Mouse (Mus musculus): ENCODE results near the gene Eipr1. TPM values are rescaled to one million over a fixed set of nuclear protein-coding genes. Genes with fewer than 3 reads are reported as not detected.
A peak's percentile ranks its signal among the peaks of the same experiment; 100 is the strongest.
"Not testable (repeated sequence)": the region's sequence is repeated elsewhere in the genome, so short reads cannot be mapped to it uniquely, and the experiment has no call there.

The Eipr1 gene
- polyA plus RNA-seq, 1 experiment = 28.5 TPM

DNA sequence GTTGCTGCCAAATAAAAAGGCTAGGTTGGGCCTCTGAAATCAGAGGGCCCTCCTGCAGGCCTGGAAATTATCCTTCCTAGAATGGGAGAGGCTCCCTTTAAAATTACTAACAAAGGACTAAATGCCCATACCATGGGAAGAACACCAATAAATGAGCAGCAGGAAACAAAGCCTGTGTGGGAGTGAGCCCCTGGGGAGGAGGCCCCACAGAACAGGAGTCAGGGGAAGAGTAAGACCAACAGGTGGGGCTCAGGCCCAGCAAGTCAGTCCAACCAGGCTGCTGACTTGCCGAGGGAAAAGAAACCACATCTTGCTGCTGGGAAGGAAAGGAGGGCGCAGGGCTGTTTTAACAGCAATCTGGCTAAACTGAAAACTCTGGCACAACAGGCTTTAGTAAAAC is 34.5 kb upstream of the Eipr1 start:
- Histone ChIP-seq H3K36me3 (ENCODE audit: control insufficient read depth, insufficient read depth, low read length) (peaks cover 35% of the 10 kb centered on the region), H3K27me3 (ENCODE audit: control insufficient read depth, insufficient read depth, low read length) (no peaks in the 10 kb centered on the region), H3K4me1 (ENCODE audit: control insufficient read depth, insufficient read depth, insufficient read length) (no peaks in the 10 kb centered on the region), H3K4me3 (ENCODE audit: extremely low read depth, insufficient read depth, insufficient read length) (no peak overlapping the region), H3K27ac (ENCODE audit: insufficient read depth, low read length) (no peak overlapping the region)
- TF ChIP-seq POLR2A (IDR thresholded peaks at IDR 0.05; ENCODE audit: low read depth, low read length) (no peak), CTCF (IDR thresholded peaks at IDR 0.05; ENCODE audit: extremely low read depth, insufficient read depth, insufficient read length, insufficient replicate concordance) (no peak)
- DNase-seq (ENCODE audit: low read depth in 1 of 2, low spot score in 2 of 2) = no peak
- WGBS = 85% methylated on average over 2 of the region's 2 CpGs

DNA sequence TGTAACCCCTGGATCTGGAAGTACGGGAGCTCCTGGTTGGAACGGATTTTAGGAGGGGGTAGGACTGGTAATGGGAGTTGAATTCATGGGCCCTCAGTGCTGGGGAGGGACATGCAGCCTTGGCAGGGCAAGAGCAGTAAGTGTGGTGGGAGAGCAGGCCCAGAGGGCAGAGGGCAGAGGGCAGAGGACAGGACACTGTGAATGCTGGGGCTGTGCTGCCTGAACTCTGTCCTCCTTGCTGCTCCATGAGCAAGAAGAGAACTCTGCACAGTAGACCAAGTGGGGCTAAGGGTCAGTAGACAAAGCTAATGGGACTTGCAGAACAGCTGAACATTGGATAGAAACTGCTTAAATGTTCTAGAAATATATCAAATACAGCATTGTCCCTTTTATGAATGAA is 33.5 kb upstream of the Eipr1 start:
- Histone ChIP-seq H3K27ac (ENCODE audit: insufficient read depth, low read length) (no peak overlapping the region), H3K27me3 (ENCODE audit: control insufficient read depth, insufficient read depth, low read length) (no peaks in the 10 kb centered on the region), H3K36me3 (ENCODE audit: control insufficient read depth, insufficient read depth, low read length) (peaks cover 31% of the 10 kb centered on the region), H3K4me3 (ENCODE audit: extremely low read depth, insufficient read depth, insufficient read length) (no peak overlapping the region), H3K4me1 (ENCODE audit: control insufficient read depth, insufficient read depth, insufficient read length) (no peaks in the 10 kb centered on the region)
- DNase-seq (ENCODE audit: low read depth in 1 of 2, low spot score in 2 of 2) = no peak
- TF ChIP-seq CTCF (IDR thresholded peaks at IDR 0.05; ENCODE audit: extremely low read depth, insufficient read depth, insufficient read length, insufficient replicate concordance) (no peak), POLR2A (IDR thresholded peaks at IDR 0.05; ENCODE audit: low read depth, low read length) (no peak)
- 93% methylated on average over 2 of the region's 2 CpGs for WGBS

DNA sequence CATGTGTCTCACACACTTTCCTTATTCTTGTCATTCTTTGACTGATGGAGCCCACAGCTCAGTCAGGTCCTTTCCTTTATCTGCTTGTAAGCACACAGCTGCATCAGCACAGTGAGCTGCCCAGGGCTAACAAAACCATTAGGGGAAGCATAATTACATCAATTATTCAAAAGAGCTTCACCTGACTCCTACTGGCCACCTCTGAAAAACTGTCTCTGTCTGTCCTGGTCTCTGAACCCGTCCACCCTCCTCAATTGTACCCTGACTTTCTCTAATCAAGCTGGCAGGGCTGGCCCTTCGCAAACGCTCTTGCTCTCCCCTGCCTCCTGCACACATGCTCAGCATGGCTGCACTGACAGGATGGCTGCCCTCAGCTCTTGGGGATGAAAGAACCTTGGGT is 27.2 kb upstream of the Eipr1 start:
- H3K27ac ChIP-seq (ENCODE audit: insufficient read depth, low read length) = no peak overlapping the region
- no peak overlapping the region for H3K4me3 ChIP-seq (ENCODE audit: extremely low read depth, insufficient read depth, insufficient read length)

GRCm38 (mm10) chr12:28726204-28726603 is 25.4 kb upstream of the Eipr1 start:
- TF ChIP-seq CTCF (IDR thresholded peaks at IDR 0.05; ENCODE audit: extremely low read depth, insufficient read depth, insufficient read length, insufficient replicate concordance) = no peak
- no peak for TF ChIP-seq POLR2A (IDR thresholded peaks at IDR 0.05; ENCODE audit: low read depth, low read length)
- Histone ChIP-seq H3K4me1 (ENCODE audit: control insufficient read depth, insufficient read depth, insufficient read length) (no peaks in the 10 kb centered on the region), H3K27me3 (ENCODE audit: control insufficient read depth, insufficient read depth, low read length) (no peaks in the 10 kb centered on the region), H3K27ac (ENCODE audit: insufficient read depth, low read length) (no peak overlapping the region), H3K36me3 (ENCODE audit: control insufficient read depth, insufficient read depth, low read length) (peaks cover 6% of the 10 kb centered on the region), H3K4me3 (ENCODE audit: extremely low read depth, insufficient read depth, insufficient read length) (no peak overlapping the region)
- DNase-seq (ENCODE audit: low read depth in 1 of 2, low spot score in 2 of 2) = no peak
- 66% methylated on average over 4 of the region's 4 CpGs for WGBS

More for the DNA sequence above, 27.2 kb upstream of the Eipr1 start:
- TF ChIP-seq CTCF (IDR thresholded peaks at IDR 0.05; ENCODE audit: extremely low read depth, insufficient read depth, insufficient read length, insufficient replicate concordance) = no peak
- TF ChIP-seq POLR2A (IDR thresholded peaks at IDR 0.05; ENCODE audit: low read depth, low read length) = no peak
- Histone ChIP-seq H3K36me3 (ENCODE audit: control insufficient read depth, insufficient read depth, low read length) (peaks cover 20% of the 10 kb centered on the region), H3K27me3 (ENCODE audit: control insufficient read depth, insufficient read depth, low read length) (no peaks in the 10 kb centered on the region), H3K4me1 (ENCODE audit: control insufficient read depth, insufficient read depth, insufficient read length) (no peaks in the 10 kb centered on the region)
- 88% methylated on average over 3 of the region's 3 CpGs for whole genome bisulfite sequencing
- no peak for DNase-seq (ENCODE audit: low read depth in 1 of 2, low spot score in 2 of 2)

DNA sequence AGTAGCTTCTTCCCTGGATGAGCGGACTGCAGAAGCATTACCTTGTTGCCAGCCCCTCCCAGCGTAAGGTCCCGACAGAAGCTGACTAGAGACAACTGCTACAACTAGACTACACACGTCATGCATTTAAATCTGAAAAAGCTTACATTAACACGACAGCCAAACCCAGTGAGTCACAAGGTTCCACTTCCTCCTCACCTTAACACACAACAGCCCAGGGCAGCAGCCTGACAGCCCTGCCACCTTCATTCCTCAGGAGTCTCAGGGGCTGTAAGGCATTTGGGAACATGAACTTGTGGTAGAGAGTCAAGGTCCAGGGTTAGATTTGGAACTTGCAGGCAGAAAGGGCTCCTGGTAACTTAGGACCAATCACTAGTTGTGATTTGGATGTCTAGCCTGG is 24.5 kb upstream of the Eipr1 start:
- 75% methylated on average over 5 of the region's 5 CpGs for WGBS
- DNase-seq (ENCODE audit: low read depth in 1 of 2, low spot score in 2 of 2) = peak in 1 of 2 experiments; percentile 10
- Histone ChIP-seq H3K4me1 (ENCODE audit: control insufficient read depth, insufficient read depth, insufficient read length) (no peaks in the 10 kb centered on the region), H3K4me3 (ENCODE audit: extremely low read depth, insufficient read depth, insufficient read length) (no peak overlapping the region), H3K27me3 (ENCODE audit: control insufficient read depth, insufficient read depth, low read length) (no peaks in the 10 kb centered on the region), H3K36me3 (ENCODE audit: control insufficient read depth, insufficient read depth, low read length) (peaks cover 6% of the 10 kb centered on the region), H3K27ac (ENCODE audit: insufficient read depth, low read length) (no peak overlapping the region)
- TF ChIP-seq POLR2A (IDR thresholded peaks at IDR 0.05; ENCODE audit: low read depth, low read length) (no peak), CTCF (IDR thresholded peaks at IDR 0.05; ENCODE audit: extremely low read depth, insufficient read depth, insufficient read length, insufficient replicate concordance) (no peak)

DNA sequence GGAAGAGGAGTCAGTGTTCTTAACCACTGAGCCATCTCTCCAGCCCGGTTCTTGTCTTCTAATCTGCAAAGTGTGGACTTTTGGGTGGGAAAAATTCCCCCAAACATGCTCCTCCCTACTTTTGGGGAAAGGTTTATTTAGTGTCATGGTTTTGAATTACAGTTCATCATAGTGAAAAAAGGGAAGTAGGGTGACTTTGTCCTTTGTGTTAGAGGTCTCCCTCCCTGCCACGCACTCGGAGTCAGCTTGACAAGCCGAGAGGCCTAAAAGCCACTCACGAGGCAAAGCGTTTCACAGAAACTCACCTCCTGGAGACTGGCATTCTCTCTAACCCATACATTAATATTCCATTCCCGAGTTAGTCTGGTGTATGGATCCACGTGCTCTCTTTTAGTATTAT is 19.0 kb upstream of the Eipr1 start:
- H3K27ac ChIP-seq (ENCODE audit: insufficient read depth, low read length) = no peak overlapping the region
- WGBS = 79% methylated on average over 8 of the region's 8 CpGs
- H3K4me1 ChIP-seq (ENCODE audit: control insufficient read depth, insufficient read depth, insufficient read length) = no peaks in the 10 kb centered on the region
- no peak overlapping the region for H3K4me3 ChIP-seq (ENCODE audit: extremely low read depth, insufficient read depth, insufficient read length)
- TF ChIP-seq CTCF (IDR thresholded peaks at IDR 0.05; ENCODE audit: extremely low read depth, insufficient read depth, insufficient read length, insufficient replicate concordance) = no peak
- no peak for TF ChIP-seq POLR2A (IDR thresholded peaks at IDR 0.05; ENCODE audit: low read depth, low read length)
- DNase-seq (ENCODE audit: low read depth in 1 of 2, low spot score in 2 of 2) = no peak
- no peaks in the 10 kb centered on the region for H3K27me3 ChIP-seq (ENCODE audit: control insufficient read depth, insufficient read depth, low read length)
- peaks cover 21% of the 10 kb centered on the region for H3K36me3 ChIP-seq (ENCODE audit: control insufficient read depth, insufficient read depth, low read length)

DNA sequence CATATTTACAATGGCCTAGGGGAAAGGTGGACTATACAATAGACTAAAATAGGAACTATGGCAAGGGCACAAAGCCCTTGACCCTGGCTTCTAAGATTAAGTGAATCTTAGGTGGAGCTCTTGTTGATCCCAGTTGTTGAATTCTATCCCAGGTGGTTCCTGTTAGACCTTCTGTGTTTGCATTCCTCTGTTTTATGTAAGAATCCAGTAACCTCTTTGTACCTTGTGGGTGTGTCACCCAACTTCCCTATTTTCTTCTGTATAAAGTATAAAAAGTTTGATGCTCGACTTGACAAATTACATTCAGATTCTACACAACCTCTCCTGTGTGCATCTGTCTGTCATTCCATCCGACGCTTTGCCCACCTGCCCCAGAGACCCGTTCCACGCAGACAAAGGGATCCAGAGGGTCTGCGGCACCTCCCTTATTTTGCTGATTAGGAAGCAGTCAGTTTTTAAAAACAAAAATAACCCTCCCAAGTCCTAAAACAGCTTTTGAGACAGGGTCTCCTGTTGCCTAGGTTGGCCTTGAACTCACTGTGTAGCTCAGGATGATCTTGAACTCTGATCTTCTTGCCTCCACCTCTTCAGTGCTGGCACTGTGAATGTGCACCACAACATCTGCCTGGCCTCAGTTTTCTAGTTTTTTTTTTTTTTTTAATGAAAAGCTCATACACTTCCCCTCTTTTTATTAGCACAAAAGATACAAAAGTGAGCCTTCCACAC is 17.9 kb upstream of the Eipr1 start:
- not testable (repeated sequence) for H3K27ac ChIP-seq (ENCODE audit: insufficient read depth, low read length); H3K4me3 ChIP-seq (ENCODE audit: extremely low read depth, insufficient read depth, insufficient read length); H3K27me3 ChIP-seq (ENCODE audit: control insufficient read depth, insufficient read depth, low read length); DNase-seq (ENCODE audit: low read depth in 1 of 2, low spot score in 2 of 2); H3K4me1 ChIP-seq (ENCODE audit: control insufficient read depth, insufficient read depth, insufficient read length)
- H3K36me3 ChIP-seq (ENCODE audit: control insufficient read depth, insufficient read depth, low read length) = peaks cover 23% of the 10 kb centered on the region
- 83% methylated on average over 6 of the region's 6 CpGs for WGBS
